Mouse (Mus musculus) liver, adult 2 months (tissue): ENCODE results near the gene Unc45b.
A peak's percentile ranks its signal among the peaks of the same experiment; 100 is the strongest.

Source experiments
- CTCF ChIP-seq: fragments of 200-500 bp; IDR thresholded peaks from 2 replicates; pipeline ENCODE4 v1.5.1; 2011; ENCODE audit warnings: low read depth, low read length, control low read depth
- POLR2A ChIP-seq: fragments of 200-500 bp; IDR thresholded peaks from 2 replicates; pipeline ENCODE4 v1.6.1; 2011; ENCODE audit warnings: low read length, control low read depth; ENCODE audit not compliant: insufficient read depth; ENCODE audit errors: extremely low read depth

DNA sequence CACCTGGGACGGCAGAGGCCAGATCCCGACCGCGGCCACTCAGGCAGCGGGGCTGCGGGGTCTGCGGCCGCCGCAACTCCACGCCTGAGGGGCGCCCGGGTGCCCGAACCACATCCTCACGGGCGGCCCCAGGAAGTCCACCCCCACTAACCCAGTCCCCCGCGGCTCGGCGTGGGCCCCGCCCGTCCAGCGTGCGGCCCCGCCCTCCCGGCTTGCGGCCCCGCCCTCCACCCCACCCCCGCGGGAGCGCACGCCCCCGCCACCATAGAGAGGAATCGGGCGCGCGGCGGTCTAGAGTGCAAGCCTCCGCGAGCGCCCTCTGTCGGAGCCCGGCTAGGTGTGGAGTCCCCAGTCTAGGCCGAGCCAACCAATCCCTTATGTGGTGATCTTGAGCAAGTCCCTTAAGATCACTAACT lies 39.3 kb upstream of the Unc45b start, which contains the start of gene Rffl:
- peak; percentile 86 for TF ChIP-seq CTCF
- peak; percentile 65; the same call in 1 of the 2 replicates for TF ChIP-seq POLR2A
